Mouse (Mus musculus): ENCODE results near the gene Gsap. TPM values are rescaled to one million over a fixed set of nuclear protein-coding genes. Genes with fewer than 3 reads are reported as not detected.
A peak's percentile ranks its signal among the peaks of the same experiment; 100 is the strongest.

Gsap gene
- total RNA-seq (2017) = 3.6 and 9.3 TPM in 2 replicates

- ATAC-seq (replicated peaks; ENCODE audit: low read depth, poor library complexity, severe bottlenecking) = peak; percentile 86
Observed at GRCm38 (mm10) chr5:21185764-21186685, at the start of gene Gsap. Gene Gsap (plus strand): TSS chr5:21186255.

DNA sequence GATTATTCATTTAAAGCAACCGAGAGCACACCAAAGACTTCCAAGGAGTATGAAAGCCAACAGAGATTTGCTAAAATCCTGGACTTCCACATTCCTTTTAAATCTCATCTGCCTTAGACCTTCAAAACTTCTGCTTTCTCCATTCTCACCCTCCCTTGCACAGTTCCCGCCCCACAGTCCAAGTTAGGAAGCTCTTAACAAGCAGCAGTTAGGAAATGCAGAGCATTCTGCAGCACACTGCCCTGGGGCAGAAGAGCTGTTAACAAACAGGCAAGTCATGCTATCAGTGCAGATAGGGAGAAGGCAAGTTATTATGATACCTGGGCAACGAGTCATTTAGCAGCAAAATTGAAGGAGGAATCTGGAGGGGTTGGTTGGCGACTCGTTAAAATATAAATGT lies 49.5 kb upstream of the Gsap start:
- 0 out of 2 replicates have a peak, but pooled peaks have one; percentile 27 for ATAC-seq (replicated peaks; ENCODE audit: low read depth, poor library complexity, severe bottlenecking)

- ATAC-seq (replicated peaks; ENCODE audit: low read depth, poor library complexity, severe bottlenecking) = no peak
Observed at GRCm38 (mm10) chr5:21139505-21139904, 46.5 kb upstream of the Gsap start.

GRCm38 (mm10) chr5:21141133-21141551 lies 44.9 kb upstream of the Gsap start:
- peak; percentile 85 for ATAC-seq (replicated peaks; ENCODE audit: low read depth, poor library complexity, severe bottlenecking)

- no peak for ATAC-seq (replicated peaks; ENCODE audit: low read depth, poor library complexity, severe bottlenecking)
Observed at GRCm38 (mm10) chr5:21141626-21142025, 44.4 kb upstream of the Gsap start.

DNA sequence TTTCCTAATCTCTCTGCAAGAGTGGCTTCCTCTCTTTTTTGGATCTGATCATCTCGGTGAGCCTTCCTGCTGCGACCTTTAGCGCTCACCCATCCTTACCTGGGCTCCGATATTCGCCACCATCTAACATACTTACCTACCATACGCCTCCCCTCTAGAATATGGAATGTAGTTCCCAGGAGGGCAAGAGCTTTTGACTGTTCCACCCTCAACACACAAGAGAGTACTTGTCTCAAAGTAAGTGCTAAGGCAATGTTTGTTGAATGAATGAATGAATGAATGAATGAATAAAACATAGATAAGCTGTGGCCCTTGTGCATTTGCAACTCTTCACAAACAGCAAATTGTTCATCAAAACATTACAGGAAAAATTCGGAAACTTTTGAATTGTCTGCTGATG lies 43.0 kb upstream of the Gsap start:
- ATAC-seq (replicated peaks; ENCODE audit: low read depth, poor library complexity, severe bottlenecking) = no peak

DNA sequence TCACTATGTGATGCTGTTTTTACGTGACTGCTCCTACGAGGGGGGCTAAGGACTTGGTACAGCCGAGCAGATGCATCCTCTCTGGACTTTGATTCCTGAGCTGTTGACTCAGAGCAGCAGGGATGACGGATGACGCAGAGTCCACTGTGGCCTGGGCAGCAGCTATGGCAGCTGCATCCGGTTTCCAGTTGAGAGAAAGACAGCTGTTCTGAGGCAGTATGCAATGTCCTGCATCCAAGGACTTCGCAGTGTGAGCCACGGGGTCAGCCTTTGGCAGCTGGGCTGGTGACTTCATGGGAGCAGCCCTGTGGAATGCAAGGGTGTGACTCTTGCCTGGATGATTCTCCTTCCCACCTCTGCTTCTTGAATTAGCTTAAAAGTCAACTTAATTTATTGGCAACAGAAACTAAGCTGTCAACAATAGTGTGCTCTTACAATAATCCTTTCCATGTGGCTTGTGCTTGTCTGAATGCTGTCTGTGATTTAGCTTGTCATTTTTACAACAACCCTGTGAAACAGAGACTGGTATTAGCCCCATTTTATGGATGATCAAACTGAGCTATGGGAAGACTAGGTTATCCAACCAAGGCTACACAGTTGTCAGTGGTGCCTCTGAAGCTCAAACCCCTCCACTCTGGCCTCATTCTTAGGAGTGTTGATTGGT lies 41.4 kb upstream of the Gsap start:
- ATAC-seq (replicated peaks; ENCODE audit: low read depth, poor library complexity, severe bottlenecking) = peak; percentile 20; the same call in 1 of the 2 replicates

DNA sequence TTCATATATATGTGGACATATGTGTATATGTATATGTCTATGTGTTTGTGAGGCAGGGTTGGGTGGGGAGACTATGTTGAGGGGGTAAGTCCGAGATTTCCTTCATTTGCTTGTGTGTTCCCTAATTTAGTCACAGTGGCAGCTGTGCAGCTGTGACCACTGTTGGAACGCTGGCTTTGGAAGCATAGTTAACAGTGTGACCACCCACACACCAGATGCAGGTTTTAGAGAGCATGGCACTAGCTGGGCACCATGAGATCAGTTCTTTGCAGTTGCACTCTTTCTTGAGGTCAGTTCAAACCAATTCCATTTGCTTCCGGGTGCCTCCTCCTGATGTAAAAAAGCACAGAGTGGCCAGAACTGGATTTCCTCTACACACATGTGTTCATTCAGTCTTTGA lies 37.7 kb upstream of the Gsap start:
- no peak for ATAC-seq (replicated peaks; ENCODE audit: low read depth, poor library complexity, severe bottlenecking)

DNA sequence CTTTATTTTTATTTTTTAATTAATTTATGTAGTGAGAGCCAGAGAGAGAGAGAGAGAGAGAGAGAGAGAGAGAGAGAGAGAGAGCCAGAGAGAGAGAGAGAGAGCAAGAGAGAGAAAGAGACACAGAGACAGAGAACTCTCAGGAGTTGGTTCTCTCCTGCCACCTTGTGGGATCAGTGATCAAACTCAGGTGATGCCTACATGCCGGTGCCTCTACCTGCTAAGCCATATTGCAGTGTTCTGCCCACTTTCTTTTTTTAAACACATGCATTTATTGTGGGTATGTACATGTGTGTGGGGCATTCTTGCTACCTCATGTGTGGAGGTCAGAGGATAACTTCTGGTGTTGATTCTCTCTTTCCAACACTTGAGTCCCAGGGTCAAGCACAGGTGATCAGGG lies 32.4 kb upstream of the Gsap start:
- no peak for ATAC-seq (replicated peaks; ENCODE audit: low read depth, poor library complexity, severe bottlenecking)

GRCm38 (mm10) chr5:21156770-21157169 lies 29.3 kb upstream of the Gsap start:
- no peak for ATAC-seq (replicated peaks; ENCODE audit: low read depth, poor library complexity, severe bottlenecking)

DNA sequence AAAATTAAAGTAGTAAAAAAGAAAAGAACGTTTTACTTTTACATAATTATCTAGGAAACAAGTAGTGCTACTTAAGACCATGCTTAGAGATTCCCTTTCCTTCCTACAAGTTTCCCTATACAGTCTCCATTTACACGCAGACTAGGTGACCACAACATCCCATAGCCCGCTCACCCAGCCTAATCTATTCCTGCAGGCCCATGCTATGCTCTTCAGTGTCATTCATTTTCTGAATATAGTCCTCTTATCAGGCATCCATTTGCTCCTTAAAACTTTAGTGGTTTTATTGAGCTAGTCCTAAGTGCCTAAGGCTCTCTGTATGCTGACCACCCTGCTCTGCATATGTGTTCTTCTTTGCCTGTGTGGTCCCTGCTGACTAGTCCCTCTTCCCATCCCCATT lies 26.5 kb upstream of the Gsap start:
- ATAC-seq (replicated peaks; ENCODE audit: low read depth, poor library complexity, severe bottlenecking) = peak; percentile 93

GRCm38 (mm10) chr5:21160781-21161180 lies 25.3 kb upstream of the Gsap start:
- no peak for ATAC-seq (replicated peaks; ENCODE audit: low read depth, poor library complexity, severe bottlenecking)

GRCm38 (mm10) chr5:21163421-21163820 lies 22.6 kb upstream of the Gsap start:
- ATAC-seq (replicated peaks; ENCODE audit: low read depth, poor library complexity, severe bottlenecking) = no peak

GRCm38 (mm10) chr5:21168689-21169345 lies 17.2 kb upstream of the Gsap start:
- ATAC-seq (replicated peaks; ENCODE audit: low read depth, poor library complexity, severe bottlenecking) = no peak

GRCm38 (mm10) chr5:21169346-21169745 lies 16.7 kb upstream of the Gsap start:
- ATAC-seq (replicated peaks; ENCODE audit: low read depth, poor library complexity, severe bottlenecking) = no peak

DNA sequence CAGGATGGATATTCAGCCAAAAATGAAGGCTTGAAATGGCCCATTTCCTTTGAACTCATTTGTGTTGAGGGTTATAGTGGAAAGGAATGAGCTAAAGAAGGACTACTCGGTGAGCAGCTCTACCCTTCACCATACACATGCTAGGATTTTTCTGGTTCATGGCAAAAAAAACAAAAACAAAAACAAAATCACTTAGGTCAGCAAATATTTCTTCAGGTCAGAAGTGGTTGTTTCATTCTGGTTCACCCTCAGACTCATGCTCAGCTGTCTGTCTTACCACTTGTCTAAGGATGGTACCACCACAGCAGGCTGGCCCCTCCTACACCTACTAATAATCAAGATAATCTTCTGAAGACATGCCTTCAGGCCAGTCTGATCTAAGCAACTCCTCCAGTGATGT lies 16.2 kb upstream of the Gsap start:
- no peak for ATAC-seq (replicated peaks; ENCODE audit: low read depth, poor library complexity, severe bottlenecking)

DNA sequence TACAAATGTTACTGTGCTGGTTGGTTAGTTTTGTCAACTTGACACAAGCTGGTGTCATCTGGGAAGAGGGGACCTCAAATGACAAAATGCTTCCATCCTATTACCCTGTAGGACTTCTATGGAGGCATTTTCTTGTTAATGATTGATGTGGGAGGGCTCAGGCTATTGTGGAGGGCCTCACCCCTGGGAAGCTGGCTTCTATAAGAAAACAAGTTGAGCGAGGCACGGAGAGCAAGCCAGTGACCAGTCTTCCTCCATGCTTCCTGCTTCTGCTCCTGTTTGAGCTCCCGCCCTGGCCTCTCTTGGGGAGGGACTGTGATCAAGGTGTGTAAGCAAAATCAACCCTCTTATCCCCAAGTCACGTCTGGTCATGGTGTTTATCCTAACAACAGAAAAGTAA lies 15.6 kb upstream of the Gsap start:
- ATAC-seq (replicated peaks; ENCODE audit: low read depth, poor library complexity, severe bottlenecking) = no peak

GRCm38 (mm10) chr5:21170898-21171297 lies 15.2 kb upstream of the Gsap start:
- no peak for ATAC-seq (replicated peaks; ENCODE audit: low read depth, poor library complexity, severe bottlenecking)

GRCm38 (mm10) chr5:21171336-21171735 lies 14.7 kb upstream of the Gsap start:
- no peak for ATAC-seq (replicated peaks; ENCODE audit: low read depth, poor library complexity, severe bottlenecking)

DNA sequence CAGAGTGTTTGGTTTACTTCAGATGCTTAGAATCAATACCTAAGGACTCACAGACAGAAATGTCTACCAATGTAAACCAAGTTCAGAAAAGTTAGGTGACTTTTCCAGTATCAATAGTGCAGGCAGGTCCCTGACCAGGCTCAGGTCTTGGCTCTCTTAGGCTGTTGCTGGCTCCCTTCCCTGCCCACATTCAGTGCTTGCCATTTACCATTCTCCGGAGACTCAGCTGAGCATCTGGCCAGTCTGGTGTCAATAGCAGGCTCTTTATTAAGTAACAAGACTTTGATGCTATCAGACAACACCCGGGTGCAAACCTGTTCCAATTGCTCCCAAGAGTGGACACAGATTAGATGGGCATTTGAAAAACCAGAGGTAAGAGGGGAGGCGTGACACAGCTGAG lies 13.7 kb upstream of the Gsap start:
- ATAC-seq (replicated peaks; ENCODE audit: low read depth, poor library complexity, severe bottlenecking) = no peak
